Comparison of ENCODE assay signal across 9 mouse cellular contexts in genomic region chr7:16475764-16476599, GRCm38 (mm10). TPM values are rescaled to one million over a fixed set of nuclear protein-coding genes. Genes with fewer than 3 reads are reported as not detected.
DNase-seq lines count a peak whose midpoint lies in the region; ATAC-seq and TF ChIP-seq lines count a peak whose summit lies in the region.
"Had no signal": no experiment of that assay in that cellular context is flagged by ENCODE, and none has a peak within 500 bp of the region (broad histone marks: within the 10 kb centered on the region; RNA-seq: fewer than 3 reads in every experiment).

No protein-coding gene starts in this region.

- H3K9ac ChIP-seq in kidney, embryonic 14.5 days (ENCODE audit: low read depth, low read length) = peak overlapping the region; percentile 4; the same call in 1 of the 2 replicates
- H3K9ac ChIP-seq in embryonic facial prominence, embryonic 12.5 days = no peak overlapping the region
- H3K9ac ChIP-seq in hindbrain, postnatal 0 days (replicated peaks; ENCODE audit: low read length) = no peak overlapping the region
- H3K9ac ChIP-seq in midbrain, embryonic 15.5 days = 0 out of 2 replicates have a peak overlapping the region, but pooled peaks have one; percentile 12

- peak overlapping the region; percentile 36 for H3K4me3 ChIP-seq in kidney, embryonic 14.5 days (ENCODE audit: low read length)
- peak overlapping the region; percentile 31 for H3K4me3 ChIP-seq in embryonic facial prominence, embryonic 12.5 days
- H3K4me3 ChIP-seq in hindbrain, postnatal 0 days (ENCODE audit: low read length) = peak overlapping the region; percentile 37
- peak overlapping the region; percentile 38 for H3K4me3 ChIP-seq in midbrain, embryonic 15.5 days

- ATAC-seq in kidney, embryonic 14.5 days (ENCODE audit: low FRiP score, low TSS enrichment) = no peak
- no peak for ATAC-seq in embryonic facial prominence, embryonic 12.5 days (ENCODE audit: insufficient number of reproducible peaks, insufficient read depth, low FRiP score, low TSS enrichment)
- ATAC-seq in hindbrain, postnatal 0 days = no peak; the same call in 1 of the 2 replicates
- ATAC-seq in midbrain, embryonic 15.5 days (replicated peaks) = peak; percentile 55

- H3K27me3 ChIP-seq in kidney, embryonic 14.5 days (ENCODE audit: control insufficient read depth, insufficient read depth, low read length) = peaks cover 57% of the 10 kb centered on the region
- H3K27me3 ChIP-seq in embryonic facial prominence, embryonic 12.5 days = peaks cover 67% of the 10 kb centered on the region
- peaks cover 45% of the 10 kb centered on the region for H3K27me3 ChIP-seq in hindbrain, postnatal 0 days (ENCODE audit: insufficient read depth, low read length)
- H3K27me3 ChIP-seq in midbrain, embryonic 15.5 days (replicated peaks) = peaks cover 67% of the 10 kb centered on the region

- no peak for DNase-seq in kidney, adult 18-20 months
- DNase-seq in hindbrain, postnatal 0 days (ENCODE audit: low spot score) = peak; percentile 23
- DNase-seq in layer of hippocampus, postnatal 10 days (ENCODE audit: low spot score in 2 of 2) = no peak
- DNase-seq in retina, postnatal 1 day = no peak
- no peak for DNase-seq in frontal cortex, adult 2 months (ENCODE audit: extremely low spot score in 1 of 2, low spot score in 1 of 2)
- DNase-seq: right cerebral cortex, postnatal 25 days had no signal

- H3K4me2 ChIP-seq in kidney, embryonic 14.5 days (replicated peaks; ENCODE audit: low read depth, low read length) = peak overlapping the region; percentile 57
- H3K4me2 ChIP-seq in embryonic facial prominence, embryonic 12.5 days (replicated peaks) = peak overlapping the region; percentile 50
- H3K4me2 ChIP-seq in hindbrain, postnatal 0 days (ENCODE audit: low read depth, low read length) = peak overlapping the region; percentile 62
- peak overlapping the region; percentile 67 for H3K4me2 ChIP-seq in midbrain, embryonic 15.5 days

- H3K36me3 ChIP-seq in kidney, embryonic 14.5 days (ENCODE audit: control insufficient read depth, insufficient read depth, low read length) = no peaks in the 10 kb centered on the region
- H3K36me3 ChIP-seq in embryonic facial prominence, embryonic 12.5 days = no peaks in the 10 kb centered on the region
- H3K36me3 ChIP-seq in hindbrain, postnatal 0 days (ENCODE audit: insufficient read depth, low read length) = no peaks in the 10 kb centered on the region
- no peaks in the 10 kb centered on the region for H3K36me3 ChIP-seq in midbrain, embryonic 15.5 days (replicated peaks)

- WGBS in kidney, embryonic 14.5 days = 1% methylated on average over 51 of the region's 59 CpGs
- 1% methylated on average over 59 of the region's 59 CpGs for WGBS in embryonic facial prominence, embryonic 12.5 days
- 1% methylated on average over 50 of the region's 59 CpGs for WGBS in hindbrain, postnatal 0 days
- 2% methylated on average over 57 of the region's 59 CpGs for WGBS in midbrain, embryonic 15.5 days

- no peak for TF ChIP-seq CTCF in hindbrain, postnatal 0 days (IDR thresholded peaks at IDR 0.05; ENCODE audit: low read depth)

- H3K9me3 ChIP-seq in kidney, embryonic 14.5 days (ENCODE audit: control insufficient read depth, low read length) = no peaks in the 10 kb centered on the region
- H3K9me3 ChIP-seq in embryonic facial prominence, embryonic 12.5 days = no peaks in the 10 kb centered on the region
- no peaks in the 10 kb centered on the region for H3K9me3 ChIP-seq in hindbrain, postnatal 0 days (ENCODE audit: low read length)
- no peaks in the 10 kb centered on the region for H3K9me3 ChIP-seq in midbrain, embryonic 15.5 days

- H3K4me1 ChIP-seq in kidney, embryonic 14.5 days (ENCODE audit: control insufficient read depth, insufficient read depth, low read length) = peaks cover 16% of the 10 kb centered on the region; the same call in 1 of the 2 replicates
- H3K4me1 ChIP-seq in embryonic facial prominence, embryonic 12.5 days = peaks cover 13% of the 10 kb centered on the region
- H3K4me1 ChIP-seq in hindbrain, postnatal 0 days (ENCODE audit: insufficient read depth, low read length) = peaks cover 4% of the 10 kb centered on the region; the same call in 1 of the 2 replicates
- H3K4me1 ChIP-seq in midbrain, embryonic 15.5 days = peaks cover 24% of the 10 kb centered on the region

- H3K27ac ChIP-seq in kidney, embryonic 14.5 days (ENCODE audit: low read depth, low read length) = no peak overlapping the region
- H3K27ac ChIP-seq in embryonic facial prominence, embryonic 12.5 days = no peak overlapping the region
- H3K27ac ChIP-seq in hindbrain, postnatal 0 days = no peak overlapping the region
- no peak overlapping the region for H3K27ac ChIP-seq in midbrain, embryonic 15.5 days

RNA-seq across cellular contexts. Expression of gene Npas1, which starts 1.5 kb away (rescaled TPM):
- polyA plus RNA-seq in kidney, embryonic 14.5 days (2014; fragmentation: Nextera tagmentation; extraction: Ambion mirVana) = 0.13 TPM in 1 of 2 replicates, not detected in the other
- polyA plus RNA-seq in embryonic facial prominence, embryonic 12.5 days (2016; fragmentation: Nextera tagmentation; extraction: Ambion mirVana) = 0.72 and 0.85 TPM in 2 replicates
- 9.0 and 13.9 TPM in 2 replicates for total RNA-seq in hindbrain, postnatal 0 days (2014; rRNA removed)
- polyA plus RNA-seq in hindbrain, postnatal 0 days (2015; fragmentation: Nextera tagmentation; extraction: Ambion mirVana) = 7.6 and 7.9 TPM in 2 replicates
- polyA plus RNA-seq in midbrain, embryonic 15.5 days (2015; fragmentation: Nextera tagmentation; extraction: Ambion mirVana) = 5.8 and 7.2 TPM in 2 replicates
- 10 to 100 TPM; 20.8 to 23.8 TPM for total RNA-seq in layer of hippocampus, postnatal 10 days (2021)
- 7.8 and 10.1 TPM in 2 replicates for polyA plus RNA-seq in frontal cortex, adult 2 months (2012; rRNA removed)

RNA-seq across cellular contexts. Expression of gene Tmem160, which starts 23.4 kb away (rescaled TPM):
- polyA plus RNA-seq in kidney, embryonic 14.5 days (2014; fragmentation: Nextera tagmentation; extraction: Ambion mirVana) = 56.0 TPM in 2 replicates
- polyA plus RNA-seq in embryonic facial prominence, embryonic 12.5 days (2016; fragmentation: Nextera tagmentation; extraction: Ambion mirVana) = 57.7 and 66.8 TPM in 2 replicates
- 71.7 and 72.6 TPM in 2 replicates for total RNA-seq in hindbrain, postnatal 0 days (2014; rRNA removed)
- polyA plus RNA-seq in hindbrain, postnatal 0 days (2015; fragmentation: Nextera tagmentation; extraction: Ambion mirVana) = 102 and 114 TPM in 2 replicates
- 63.6 and 74.4 TPM in 2 replicates for polyA plus RNA-seq in midbrain, embryonic 15.5 days (2015; fragmentation: Nextera tagmentation; extraction: Ambion mirVana)
- total RNA-seq in layer of hippocampus, postnatal 10 days (2021) = 100 to 1,000 TPM in 1 of 2 experiments, 10 to 100 TPM in 1; 86.4 to 103 TPM
- 84.3 and 91.7 TPM in 2 replicates for polyA plus RNA-seq in frontal cortex, adult 2 months (2012; rRNA removed)

Comparison
In these comparisons a context has a peak if more than half of its experiments do, and no peak if none do; other contexts are left out.
1. H3K9ac ChIP-seq: peak in kidney, embryonic 14.5 days (single experiment) and midbrain, embryonic 15.5 days (single experiment); none in embryonic facial prominence, embryonic 12.5 days (single experiment) and hindbrain, postnatal 0 days (single experiment).
2. Peak in every context shown above with its lines, with median percentiles within 50 percentile points of each other: H3K4me2 ChIP-seq and H3K4me3 ChIP-seq.